Mouse (Mus musculus) E14TG2a.4 (cell line): ENCODE measurements around the gene Ern1.

Experiments
- CTCF ChIP-seq: conservative IDR thresholded peaks from 2 replicates; pipeline ENCODE4 v1.5.1; 2014; ENCODE audit warnings: low read length
- NANOG ChIP-seq: IDR thresholded peaks from 2 replicates; pipeline ENCODE4 v1.6.1; 2014; ENCODE audit warnings: borderline replicate concordance, low read length, mixed read lengths

GRCm38 (mm10) chr11:106429689-106430088, 58.0 kb downstream of the Ern1 start:
- no peak for TF ChIP-seq CTCF
- no peak for TF ChIP-seq NANOG
